Mouse (Mus musculus) bone marrow, adult 2 months (tissue): ENCODE measurements around the gene Bcam. TPM values are rescaled to one million over a fixed set of nuclear protein-coding genes. Genes with fewer than 3 reads are reported as not detected.

Experiments used
- H3K27ac ChIP-seq: fragments of 200-500 bp; 2 replicates; pipeline ENCODE4 v1.5.1; 2012; ENCODE audit warnings: low read depth, mild to moderate bottlenecking, control low read depth, inconsistent platforms, low read length; ENCODE audit not compliant: control insufficient read depth, poor library complexity, insufficient read depth
- H3K4me1 ChIP-seq: fragments of 200-500 bp; 2 replicates; pipeline ENCODE4 v1.6.1; 2011; ENCODE audit warnings: low read length; ENCODE audit not compliant: control insufficient read depth, insufficient read depth
- H3K4me3 ChIP-seq: fragments of 200-500 bp; replicated peaks from 2 replicates; pipeline ENCODE3; 2011; ENCODE audit warnings: mild to moderate bottlenecking, low read depth, low read length, control low read depth; ENCODE audit not compliant: control insufficient read depth
- CTCF ChIP-seq: fragments of 200-500 bp; IDR thresholded peaks from 2 replicates; pipeline ENCODE4 v1.5.1; 2011; ENCODE audit warnings: low read length, control low read depth; ENCODE audit not compliant: control insufficient read depth, insufficient read depth
- POLR2A ChIP-seq: fragments of 200-500 bp; IDR thresholded peaks from 2 replicates; pipeline ENCODE4 v1.6.1; 2011; ENCODE audit warnings: low read depth, mild to moderate bottlenecking, control low read depth, low read length, borderline replicate concordance; ENCODE audit not compliant: control insufficient read depth
- WGBS: fragments of 180-500 bp; shearing (Covaris S2); methylation state at CpG from one replicate; pipeline ENCODE4 v1.1.7; 2018; 5-methylcytosine and 5-hydroxymethylcytosine counted together
- polyA plus RNA-seq: library from polyadenylated mRNA; stranded (reverse); fragments of >200 nt; gene quantifications from 2 replicates; pipeline ENCODE4 v1.2.4, GENCODE M21; 2011; ENCODE audit warnings: low replicate concordance; ENCODE audit not compliant: missing spikeins, insufficient read depth, insufficient read length

Gene Bcam
- polyA plus RNA-seq, 1 experiment = 4.5 TPM

GRCm38 (mm10) chr7:19716055-19716682, 54.6 kb downstream of the Bcam start:
- TF ChIP-seq CTCF (no peak), POLR2A (no peak)
- WGBS = 3% methylated on average over 18 of the region's 18 CpGs
- Histone ChIP-seq H3K4me1 (no peaks in the 10 kb centered on the region; the same call in 1 of the 2 replicates), H3K27ac (peak overlapping the region; percentile 87), H3K4me3 (peak overlapping the region; percentile 77)

GRCm38 (mm10) chr7:19715239-19716054, 55.4 kb downstream of the Bcam start, which contains the start of gene Tomm40:
Gene Tomm40, minus strand, starts transcription at chr7:19715438.
- TF ChIP-seq CTCF (0 out of 2 replicates have a peak, but pooled peaks have one; percentile 18), POLR2A (peak; percentile 79; the same call in 1 of the 2 replicates)
- no peaks in the 10 kb centered on the region; the same call in none of the 2 replicates for H3K4me1 ChIP-seq
- peak within 1 kb of the TSS; percentile 82 for H3K4me3 ChIP-seq
- peak within 1 kb of the TSS; percentile 87 for H3K27ac ChIP-seq
- WGBS = under 1% methylated on average over 58 of the region's 59 CpGs

DNA sequence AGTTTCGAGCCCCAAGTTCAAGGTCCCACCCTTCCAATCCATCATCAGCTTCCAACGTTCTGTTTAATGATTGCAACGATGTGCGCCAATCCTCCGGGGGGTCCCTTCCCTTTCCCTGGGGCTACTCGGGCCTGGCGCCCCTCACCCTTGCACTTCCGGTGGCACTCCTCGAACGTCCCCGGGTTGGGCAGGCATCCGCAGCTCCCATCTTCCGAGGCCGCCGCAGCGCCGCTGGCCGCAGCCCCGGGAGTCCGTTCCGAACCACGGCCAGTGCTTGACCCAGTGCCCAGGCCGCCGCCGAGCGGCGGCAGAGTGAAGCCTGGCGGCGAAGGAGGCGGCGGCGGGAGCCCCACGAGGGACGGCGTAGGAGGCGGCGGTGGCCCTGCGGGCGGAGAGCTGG, 56.0 kb downstream of the Bcam start:
- under 1% methylated on average over 39 of the region's 39 CpGs for WGBS
- peaks cover 1% of the 10 kb centered on the region for H3K4me1 ChIP-seq
- H3K27ac ChIP-seq = peak overlapping the region; percentile 21
- TF ChIP-seq CTCF = no peak
- no peak for TF ChIP-seq POLR2A
- H3K4me3 ChIP-seq = peak overlapping the region; percentile 82

DNA sequence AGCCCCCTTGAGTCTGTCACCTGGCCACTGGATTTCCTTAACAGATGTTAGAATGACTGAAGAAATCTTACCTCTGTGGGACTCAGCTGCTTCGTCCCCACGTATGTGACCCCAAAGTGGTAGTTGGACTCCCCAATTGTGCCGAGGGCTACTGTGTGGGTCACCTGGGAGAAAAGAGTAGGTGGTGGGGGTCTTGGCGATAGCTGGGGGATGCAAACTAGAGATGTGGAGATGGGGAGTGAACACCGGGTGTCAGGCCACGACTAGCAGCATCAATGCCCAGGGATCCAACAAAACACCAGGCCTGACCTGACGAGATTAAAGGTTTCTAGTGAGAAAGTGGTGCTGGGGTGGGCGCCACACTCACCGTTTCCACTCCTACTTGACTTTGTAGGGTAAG, 57.2 kb downstream of the Bcam start:
- WGBS = 80% methylated on average over 9 of the region's 9 CpGs
- TF ChIP-seq CTCF (no peak), POLR2A (no peak)
- no peak overlapping the region for H3K27ac ChIP-seq
- peaks cover 6% of the 10 kb centered on the region for H3K4me1 ChIP-seq
- H3K4me3 ChIP-seq = no peak overlapping the region

DNA sequence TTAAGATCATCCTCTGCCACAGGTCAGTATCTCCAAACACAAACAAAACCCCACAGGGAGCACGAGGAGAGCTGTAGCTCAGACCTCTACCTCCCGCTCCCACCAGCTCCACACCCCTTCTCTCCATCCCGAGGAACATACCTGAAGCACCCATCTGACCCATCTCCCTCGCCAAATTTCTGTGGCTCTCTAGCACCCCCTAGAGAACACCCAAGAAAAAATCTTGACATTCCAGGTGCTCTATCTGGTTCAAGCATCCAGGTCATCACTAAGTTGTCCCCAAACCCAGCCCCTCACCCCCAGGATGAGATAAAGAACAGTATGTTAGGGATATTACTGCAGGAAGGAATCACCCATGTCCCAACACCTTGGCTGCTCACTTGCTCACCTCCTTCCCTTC, 57.6 kb downstream of the Bcam start:
- Histone ChIP-seq H3K4me3 (no peak overlapping the region), H3K4me1 (peaks cover 6% of the 10 kb centered on the region), H3K27ac (no peak overlapping the region)
- TF ChIP-seq CTCF (peak; percentile 49), POLR2A (no peak)
- WGBS = 39% methylated on average over 4 of the region's 4 CpGs

- Histone ChIP-seq H3K4me1 (peaks cover 6% of the 10 kb centered on the region), H3K4me3 (no peak overlapping the region), H3K27ac (no peak overlapping the region)
- WGBS = 64% methylated on average over 4 of the region's 4 CpGs
- TF ChIP-seq CTCF (no peak), POLR2A (no peak)
These were observed 58.4 kb downstream of the Bcam start for GRCm38 (mm10) chr7:19712414-19712813.

DNA sequence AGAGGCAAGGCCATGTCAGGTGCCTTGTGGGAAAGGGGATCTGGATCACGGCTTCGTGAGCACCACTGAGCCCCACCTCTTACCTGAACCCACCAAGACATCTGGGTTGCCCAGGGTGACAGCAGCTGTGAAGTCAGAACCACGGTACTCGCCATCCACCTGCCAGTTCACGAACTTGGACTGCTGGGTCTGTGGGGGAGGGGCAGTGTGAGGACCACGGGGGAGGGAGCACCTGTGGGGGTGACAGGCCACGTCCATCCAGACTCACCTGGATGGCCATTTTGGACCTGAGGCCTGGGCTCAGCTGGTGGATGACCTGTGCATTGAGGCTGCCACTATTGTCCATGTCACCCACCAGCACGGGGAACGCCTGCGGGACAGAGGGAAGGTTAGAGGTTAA, 60.2 kb downstream of the Bcam start:
- WGBS = 88% methylated on average over 10 of the region's 10 CpGs
- TF ChIP-seq CTCF (no peak), POLR2A (no peak; the same call in 1 of the 2 replicates)
- Histone ChIP-seq H3K4me1 (peaks cover 6% of the 10 kb centered on the region), H3K4me3 (no peak overlapping the region), H3K27ac (no peak overlapping the region)

Other genes with a start within 250 kb of the Bcam start
- 71.6 and 93.5 TPM in 2 replicates for gene Ppp1r37, start 207.9 kb downstream of the Bcam start, polyA plus RNA-seq
- gene Zfp296, start 193.7 kb downstream of the Bcam start, polyA plus RNA-seq = 2.8 and 3.0 TPM in 2 replicates
- 52.9 and 74.3 TPM in 2 replicates for gene Gemin7, start 193.4 kb downstream of the Bcam start, polyA plus RNA-seq
- gene Clasrp, start 166.5 kb downstream of the Bcam start, polyA plus RNA-seq = 64.7 and 98.2 TPM in 2 replicates
- gene Relb, start 141.6 kb downstream of the Bcam start, polyA plus RNA-seq = 6.4 and 12.0 TPM in 2 replicates
- gene Clptm1, start 106.0 kb downstream of the Bcam start, polyA plus RNA-seq = 18.1 and 31.2 TPM in 2 replicates
- 13.2 TPM in 1 of 2 replicates, not detected in the other for gene Apoc2, start 93.1 kb downstream of the Bcam start, polyA plus RNA-seq
- 7.6 TPM in 1 of 2 replicates, not detected in the other for gene Gm44805, start 89.6 kb downstream of the Bcam start, polyA plus RNA-seq
- gene Apoc4, start 89.5 kb downstream of the Bcam start, polyA plus RNA-seq = 3.6 and 18.7 TPM in 2 replicates
- 48.3 and 137 TPM in 2 replicates for gene Apoc1, start 78.4 kb downstream of the Bcam start, polyA plus RNA-seq
- 205 and 422 TPM in 2 replicates for gene Apoe, start 71.8 kb downstream of the Bcam start, polyA plus RNA-seq
- gene Tomm40, start 55.6 kb downstream of the Bcam start, polyA plus RNA-seq = 19.2 and 19.3 TPM in 2 replicates
- gene Nectin2, start 20.5 kb downstream of the Bcam start, polyA plus RNA-seq = 1.9 and 4.7 TPM in 2 replicates
- not detected in 2 replicates for gene Cblc, start 25.8 kb upstream of the Bcam start, polyA plus RNA-seq
- gene Bcl3, start 51.8 kb upstream of the Bcam start, polyA plus RNA-seq = 6.4 and 13.0 TPM in 2 replicates
- gene Gm19345, start 81.0 kb upstream of the Bcam start, polyA plus RNA-seq = not detected in 2 replicates
- 3.8 and 8.2 TPM in 2 replicates for gene Ceacam16, start 90.3 kb upstream of the Bcam start, polyA plus RNA-seq
- not detected in 2 replicates for gene Ceacam19, start 116.9 kb upstream of the Bcam start, polyA plus RNA-seq
- gene Pvr, start 150.1 kb upstream of the Bcam start, polyA plus RNA-seq = 2.6 and 4.7 TPM in 2 replicates
- gene Igsf23, start 179.7 kb upstream of the Bcam start, polyA plus RNA-seq = 0.52 TPM in 1 of 2 replicates, not detected in the other
- gene Ceacam20, start 194.4 kb upstream of the Bcam start, polyA plus RNA-seq = 1.0 TPM in 2 replicates
- gene Nlrp9b, start 220.4 kb upstream of the Bcam start, polyA plus RNA-seq = not detected in 2 replicates